Mouse (Mus musculus) heart, adult 8-10 months (tissue): ENCODE data around the gene Apba1. TPM values are rescaled to one million over a fixed set of nuclear protein-coding genes. Genes with fewer than 3 reads are reported as not detected.

ENCODE experiments used
- DNase-seq: peaks from one replicate; pipeline ENCODE4 v3.0.0; 2022; ENCODE audit warnings: low spot score
- total RNA-seq, 4 experiments: library from RNA; stranded (reverse); gene quantifications; 2 replicates each; pipeline ENCODE4 v1.2.4; 2022

The Apba1 gene
- total RNA-seq, 4 experiments from 2014 or later = 2.7 to 3.8 (median 3.4) TPM

DNA sequence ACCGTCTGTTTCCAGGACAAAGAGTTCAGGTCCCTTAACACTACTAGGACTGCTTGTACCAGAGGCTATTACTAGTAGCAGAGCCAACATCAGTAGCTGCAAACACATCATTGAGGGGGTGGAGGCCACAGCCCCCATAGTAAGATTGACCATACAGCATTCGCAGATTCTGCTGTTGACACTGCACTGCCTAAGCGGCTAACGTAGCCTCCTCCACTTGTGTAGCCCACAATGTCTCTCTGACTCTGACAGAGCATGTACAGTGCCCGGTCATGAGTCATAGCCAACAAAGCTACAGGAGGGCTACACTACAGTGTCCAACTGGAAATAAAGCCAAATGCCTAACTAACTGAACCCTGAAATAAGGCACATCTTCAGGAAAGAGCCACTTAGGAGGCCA lies 166.9 kb downstream of the Apba1 start:
- no peak for DNase-seq

GRCm38 (mm10) chr19:23930826-23931225 lies 172.1 kb downstream of the Apba1 start:
- DNase-seq = no peak

- no peak for DNase-seq
Measured at GRCm38 (mm10) chr19:23941422-23941949, 182.8 kb downstream of the Apba1 start.

DNA sequence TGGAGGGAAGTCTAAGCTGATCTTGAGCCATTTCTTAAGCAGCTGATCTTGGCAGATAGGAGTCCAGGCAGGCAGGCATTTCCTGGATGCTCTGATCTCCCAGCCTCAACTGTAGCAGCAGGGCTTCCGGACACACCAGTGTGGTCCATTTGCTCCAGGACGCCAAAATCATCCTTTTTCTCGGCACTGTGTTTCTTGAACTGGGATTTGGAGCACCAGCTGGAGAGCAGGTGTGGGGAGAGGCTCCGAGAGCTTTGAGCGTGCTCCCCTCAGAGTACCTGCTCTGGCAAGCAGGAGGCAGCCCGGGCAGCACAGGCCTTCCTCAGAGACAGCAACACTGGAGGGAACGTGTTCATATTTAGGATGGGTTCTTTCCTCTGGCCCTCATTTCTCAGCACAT lies 184.2 kb downstream of the Apba1 start:
- DNase-seq = no peak

DNA sequence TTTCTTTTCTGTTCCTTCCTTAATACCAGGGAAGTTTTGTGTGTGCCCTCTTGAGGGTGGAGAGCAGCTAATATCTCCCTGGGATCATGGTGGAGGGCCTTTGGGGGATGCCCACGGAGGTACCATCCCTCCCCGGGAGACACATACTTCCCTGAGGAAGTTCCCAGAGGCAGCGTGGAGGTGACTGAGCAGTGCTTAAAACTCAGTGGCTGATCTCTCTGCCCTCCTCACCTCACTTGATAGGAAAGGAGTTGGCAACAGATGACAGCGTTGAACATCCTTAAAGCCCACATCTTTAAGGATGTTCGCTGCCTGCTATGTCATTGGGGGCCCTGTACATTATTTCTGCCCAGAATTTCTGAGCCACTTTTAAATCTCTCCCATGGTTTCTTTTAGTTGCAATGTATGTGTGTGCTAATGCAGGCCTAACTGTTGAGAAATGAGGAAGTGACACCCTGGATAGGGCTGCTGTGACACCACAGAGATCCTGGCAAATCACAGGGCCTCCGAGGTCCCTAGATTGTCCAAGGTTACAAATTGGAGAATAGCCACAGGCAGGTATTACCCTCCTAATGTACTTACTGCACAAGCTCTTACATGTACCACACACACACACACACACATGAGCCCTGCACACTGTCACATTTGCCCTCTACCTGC lies 187.5 kb downstream of the Apba1 start:
- no peak for DNase-seq

DNA sequence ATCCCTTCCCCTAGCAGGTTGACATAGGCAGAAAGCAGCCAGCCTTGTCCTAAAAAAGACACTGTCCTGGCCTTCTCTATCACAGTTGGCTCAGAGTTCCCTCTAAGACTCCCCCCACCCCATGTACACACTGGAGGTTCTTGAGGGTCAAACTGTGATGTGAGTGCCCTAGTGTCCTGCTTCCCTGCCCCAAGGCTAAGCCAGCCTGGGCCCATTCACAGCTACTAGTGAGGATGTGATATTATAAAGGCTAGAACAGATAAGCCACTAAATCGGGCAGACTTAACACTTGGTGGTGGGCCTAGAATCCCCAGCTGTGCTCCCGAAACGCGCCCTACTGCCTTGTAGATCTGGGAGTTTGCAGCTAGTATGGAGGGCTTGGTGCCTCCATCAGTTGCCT lies 188.1 kb downstream of the Apba1 start:
- no peak for DNase-seq

- no peak for DNase-seq
Measured at GRCm38 (mm10) chr19:23947871-23948270, 189.2 kb downstream of the Apba1 start.

DNA sequence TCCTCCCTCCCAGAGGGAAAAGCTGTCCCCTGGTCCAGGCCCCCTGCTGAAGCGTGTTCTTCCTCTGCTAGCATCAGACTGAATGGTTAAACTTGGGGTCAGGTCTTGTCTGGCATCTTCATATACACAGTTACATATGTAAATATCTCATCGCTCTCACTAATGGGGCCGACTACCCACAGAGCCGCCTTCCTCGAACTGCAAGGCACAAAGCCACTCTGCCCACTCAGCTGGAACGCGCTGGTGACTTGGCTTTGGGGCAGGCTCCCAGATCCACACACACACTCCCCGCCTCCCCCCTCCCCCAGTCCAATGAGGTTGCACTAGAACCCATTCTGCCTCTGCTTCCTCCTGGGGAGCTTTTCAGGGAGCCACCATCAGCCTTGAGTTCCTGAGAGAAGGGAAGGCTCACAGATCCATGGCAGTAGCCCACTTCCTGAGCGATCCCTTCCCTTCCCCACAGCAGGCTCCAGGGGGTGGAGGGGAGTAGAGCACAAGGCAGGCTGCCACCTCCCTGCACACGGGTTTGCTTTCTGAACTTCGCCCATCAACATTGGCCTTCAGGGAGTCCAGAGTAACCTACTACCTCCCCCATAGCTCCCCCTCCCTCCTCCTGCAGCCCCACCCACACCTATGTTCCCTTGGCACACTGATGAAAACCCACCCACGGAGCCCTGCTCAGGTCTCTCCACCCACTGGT lies 189.8 kb downstream of the Apba1 start:
- DNase-seq = no peak

- DNase-seq = no peak
Measured at GRCm38 (mm10) chr19:23955461-23955860, 196.8 kb downstream of the Apba1 start.

- no peak for DNase-seq
Measured at GRCm38 (mm10) chr19:23956299-23956975, 197.8 kb downstream of the Apba1 start.

GRCm38 (mm10) chr19:23957563-23957962 lies 198.9 kb downstream of the Apba1 start:
- DNase-seq = no peak

DNA sequence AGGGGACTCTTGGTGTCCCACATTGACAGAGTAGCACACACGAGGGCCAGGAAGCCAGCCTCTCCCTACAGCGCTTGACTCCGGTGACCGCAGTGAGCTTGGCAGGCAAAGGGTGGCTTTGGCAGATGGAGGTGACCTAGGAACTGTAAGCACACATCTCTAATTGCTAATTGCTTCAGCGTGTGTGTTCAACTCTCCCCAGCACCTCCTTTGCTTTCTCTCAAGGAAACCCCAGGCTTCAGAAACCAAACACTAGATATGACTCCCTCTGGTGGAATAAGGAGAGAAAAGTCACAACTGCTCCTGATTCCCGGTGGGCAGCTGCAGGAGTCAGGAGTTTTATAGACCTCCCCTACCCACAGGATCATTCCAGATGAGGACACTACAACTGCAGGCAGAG lies 200.2 kb downstream of the Apba1 start:
- DNase-seq = no peak

- DNase-seq = no peak
Measured at GRCm38 (mm10) chr19:23959870-23960269, 201.2 kb downstream of the Apba1 start.

DNA sequence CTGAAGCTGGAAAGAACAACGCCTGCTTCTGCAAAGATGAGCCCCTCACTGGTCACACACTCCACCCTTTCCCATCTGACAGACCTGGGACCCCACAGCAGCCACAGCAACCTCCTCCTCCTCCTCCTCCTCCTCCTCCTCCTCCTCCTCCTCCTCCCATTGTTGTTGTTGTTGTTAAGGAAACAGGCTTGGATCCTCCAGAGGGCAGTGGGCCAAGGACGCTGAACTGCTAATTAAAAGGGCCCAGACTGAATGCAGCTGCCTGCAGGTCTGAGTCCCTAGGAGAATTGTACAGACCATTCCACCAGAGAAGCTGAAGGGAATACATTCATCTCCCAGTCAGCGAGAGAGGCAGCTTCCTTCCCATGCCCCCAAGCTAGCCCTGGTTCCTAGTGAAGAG lies 201.6 kb downstream of the Apba1 start:
- DNase-seq = peak; percentile 58

DNA sequence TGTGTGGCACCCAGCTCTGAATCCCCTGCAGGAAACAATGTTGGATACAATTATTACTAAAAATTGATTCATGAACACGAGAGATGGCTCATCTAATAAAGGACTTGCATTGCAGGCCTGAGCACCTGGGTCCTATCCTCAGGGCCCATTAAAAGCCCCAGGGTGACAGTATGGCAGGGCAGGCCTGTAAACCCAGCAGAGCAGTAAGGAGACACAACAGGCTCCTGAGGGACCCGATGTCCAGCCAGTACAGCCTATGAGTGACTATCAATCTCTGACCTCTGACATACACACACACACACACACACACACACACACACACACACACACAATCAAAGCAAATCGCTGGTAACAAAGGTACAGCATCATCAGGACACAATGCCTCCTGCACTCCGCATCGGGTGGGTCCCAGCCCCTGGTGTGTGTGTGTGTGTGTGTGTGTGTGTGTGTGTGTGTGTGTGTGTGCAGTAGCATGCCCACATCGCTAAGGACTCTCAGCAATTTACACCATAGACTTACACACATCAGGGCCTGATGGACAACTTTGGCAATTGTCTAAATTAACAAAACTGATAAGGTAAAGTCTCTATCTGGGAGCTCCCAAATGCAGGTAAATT lies 202.3 kb downstream of the Apba1 start:
- DNase-seq = no peak

DNA sequence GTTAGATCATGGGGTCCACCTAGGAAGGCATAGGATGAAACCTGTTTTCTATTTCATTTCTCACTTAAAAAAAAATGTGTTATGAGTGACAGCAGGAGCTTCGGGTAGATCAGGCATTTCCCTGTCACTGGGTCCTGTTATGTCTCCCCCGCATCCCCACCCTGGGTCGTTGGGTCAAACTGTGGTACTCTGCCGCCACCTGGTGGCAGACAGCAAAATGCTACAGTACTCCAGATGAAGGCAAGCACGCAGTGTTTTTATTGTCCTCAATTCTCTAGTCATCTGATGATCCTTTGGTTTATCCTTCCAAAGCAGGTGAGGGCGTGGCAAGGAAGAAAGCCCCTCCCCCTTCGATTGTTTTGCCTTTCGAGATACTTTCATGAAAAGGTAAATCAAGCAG lies 202.8 kb downstream of the Apba1 start:
- DNase-seq = peak; percentile 66

GRCm38 (mm10) chr19:23964401-23964910 lies 205.8 kb downstream of the Apba1 start:
- DNase-seq = no peak

GRCm38 (mm10) chr19:23966376-23966775 lies 207.7 kb downstream of the Apba1 start:
- DNase-seq = no peak

DNA sequence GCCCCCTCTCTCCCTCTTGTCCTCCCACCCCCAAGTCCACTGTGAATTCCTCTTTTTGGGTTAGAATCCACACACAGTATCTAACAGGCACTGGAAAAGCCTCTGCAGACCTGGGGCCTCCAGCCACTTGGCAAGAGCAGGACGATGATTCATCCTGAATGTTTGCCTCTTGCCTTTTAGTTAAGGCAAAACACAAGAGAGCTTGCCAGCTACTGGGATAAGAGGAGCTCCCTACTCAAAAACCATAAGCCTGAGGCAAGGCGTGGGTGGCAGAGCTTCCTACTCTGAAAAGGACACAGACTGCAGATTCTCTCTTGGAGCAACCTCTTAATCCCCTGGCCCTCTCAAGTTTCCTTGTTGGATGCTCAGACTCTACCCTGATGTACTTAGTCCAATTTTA lies 208.5 kb downstream of the Apba1 start:
- DNase-seq = peak; percentile 72

- no peak for DNase-seq
Measured at GRCm38 (mm10) chr19:23968125-23968861, 209.6 kb downstream of the Apba1 start.

GRCm38 (mm10) chr19:23968862-23969225 lies 210.2 kb downstream of the Apba1 start:
- DNase-seq = no peak
